Mouse (Mus musculus) layer of hippocampus, postnatal 14 days (tissue): ENCODE results near the gene Tcf7l2. TPM values are rescaled to one million over a fixed set of nuclear protein-coding genes. Genes with fewer than 3 reads are reported as not detected.

Experiments
- DNase-seq, 2 experiments: peaks; one replicate each; pipeline ENCODE4 v3.0.0; 2021 to 2022; ENCODE audit warnings: low spot score in 2 of 2, mixed read lengths in 1 of 2
- long read RNA-seq, 2 experiments: library from polyadenylated mRNA; stranded (forward); transcript quantifications; one replicate each; pipeline ENCODE4 v2.0.0; 2021
- total RNA-seq, 2 experiments: library from RNA; stranded (reverse); gene quantifications; 2 replicates each; pipeline ENCODE4 v1.2.3; 2021

Gene Tcf7l2
- 10 to 100 TPM; 21.5 to 43.3 TPM for total RNA-seq
- long read RNA-seq, experiment 1, partial matches to known transcripts: 5 of 12 reads
- long read RNA-seq, experiment 1, other reads (novel, unspliced or antisense): 7 of 12 reads
- long read RNA-seq, experiment 2, partial matches to known transcripts: 2 of 12 reads
- long read RNA-seq, experiment 2, other reads (novel, unspliced or antisense): 10 of 12 reads

- DNase-seq: peak; percentile 69 to 80
Measured at GRCm38 (mm10) chr19:55741439-55741928, at the start of gene Tcf7l2. Gene Tcf7l2, plus strand, starts transcription at chr19:55741820.

GRCm38 (mm10) chr19:55694651-55695050 is 47.0 kb upstream of the Tcf7l2 start:
- DNase-seq: no peak

DNA sequence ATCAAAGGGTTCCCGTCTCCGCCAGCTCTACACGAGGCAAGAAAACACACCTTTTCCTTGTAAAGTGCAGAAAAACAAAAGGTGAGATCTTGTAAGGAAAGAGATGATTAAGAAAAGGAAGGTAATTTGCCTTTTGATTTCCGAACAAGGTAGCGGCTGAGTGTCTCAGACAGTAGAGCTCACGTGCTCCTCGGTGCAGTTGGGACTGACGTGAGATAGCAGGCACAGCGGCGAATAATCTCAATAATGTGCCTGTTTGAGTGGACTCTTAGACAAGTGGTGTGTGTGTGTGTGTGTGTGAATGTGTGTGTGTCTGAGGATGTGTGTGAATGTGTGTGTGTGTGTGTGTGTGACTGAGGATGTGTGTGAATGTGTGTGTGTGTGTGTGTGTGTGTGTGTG is 46.2 kb upstream of the Tcf7l2 start:
- DNase-seq: no peak

- DNase-seq: no peak
Measured at GRCm38 (mm10) chr19:55698892-55699291, 42.7 kb upstream of the Tcf7l2 start.

DNA sequence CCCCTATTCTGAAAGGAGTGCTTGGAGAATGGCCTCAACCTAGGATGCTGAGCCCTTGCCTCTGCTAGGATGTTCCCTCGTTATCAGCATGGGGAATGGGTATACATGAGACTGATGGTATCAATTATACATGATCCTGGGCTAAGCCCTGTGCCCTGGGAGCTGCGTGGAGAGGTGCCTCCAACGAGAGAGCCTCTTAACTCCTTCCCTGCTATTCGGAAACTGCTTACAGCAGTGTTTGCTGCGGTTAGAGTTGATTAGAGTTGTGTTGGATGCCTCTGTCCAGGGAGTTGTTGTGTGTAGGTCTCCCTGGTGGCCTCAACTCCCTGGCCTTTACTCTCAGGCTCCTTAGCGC is 41.4 kb upstream of the Tcf7l2 start:
- no peak for DNase-seq

- DNase-seq: no peak
Measured at GRCm38 (mm10) chr19:55700569-55701282, 40.9 kb upstream of the Tcf7l2 start.

GRCm38 (mm10) chr19:55701283-55701633 is 40.4 kb upstream of the Tcf7l2 start:
- no peak for DNase-seq

DNA sequence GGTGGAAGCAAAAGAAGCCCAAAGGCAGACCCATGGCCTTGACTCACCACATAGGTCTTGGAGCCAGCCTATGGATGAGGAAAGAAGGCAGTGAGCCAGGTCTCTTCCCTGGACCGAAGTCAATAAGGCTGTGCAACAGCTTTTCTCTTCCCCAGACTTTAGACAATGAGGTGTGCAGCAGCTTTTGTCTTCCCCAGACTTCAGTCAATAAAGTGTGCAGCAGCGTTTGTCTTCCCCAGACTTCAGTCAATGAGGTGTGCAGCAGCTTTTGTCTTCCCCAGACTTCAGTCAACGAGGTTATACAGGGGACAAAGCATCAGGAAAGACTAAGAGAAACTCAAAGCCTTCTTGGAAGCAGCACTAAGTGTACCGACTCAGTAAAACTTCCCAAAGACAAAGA is 39.5 kb upstream of the Tcf7l2 start:
- DNase-seq: no peak

GRCm38 (mm10) chr19:55702716-55703115 is 38.9 kb upstream of the Tcf7l2 start:
- DNase-seq: no peak

DNA sequence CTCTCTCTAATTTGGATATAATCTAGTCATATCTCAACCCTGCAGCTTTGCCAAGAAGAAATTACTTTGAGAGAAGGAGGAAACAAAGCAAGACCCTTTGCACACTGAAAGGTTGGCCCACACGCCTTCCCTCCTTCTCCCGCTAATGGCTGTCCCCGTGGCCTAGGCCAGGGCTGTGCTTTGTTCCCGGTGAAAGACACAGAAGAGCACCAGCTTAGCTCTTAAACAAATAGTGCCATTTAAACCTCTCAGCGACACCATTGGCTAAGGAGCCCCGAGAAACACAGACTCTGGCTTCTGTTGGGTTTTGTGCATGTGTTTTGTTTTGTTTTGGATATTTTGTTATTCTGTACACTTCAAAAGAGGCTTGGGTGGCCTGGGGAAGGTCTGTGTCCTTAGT is 37.5 kb upstream of the Tcf7l2 start:
- no peak for DNase-seq

GRCm38 (mm10) chr19:55706300-55706699 is 35.3 kb upstream of the Tcf7l2 start:
- no peak for DNase-seq

GRCm38 (mm10) chr19:55706806-55707205 is 34.8 kb upstream of the Tcf7l2 start:
- no peak for DNase-seq

- no peak for DNase-seq
Measured at GRCm38 (mm10) chr19:55708031-55708554, 33.5 kb upstream of the Tcf7l2 start.

- no peak for DNase-seq
Measured at GRCm38 (mm10) chr19:55710841-55711240, 30.8 kb upstream of the Tcf7l2 start.

DNA sequence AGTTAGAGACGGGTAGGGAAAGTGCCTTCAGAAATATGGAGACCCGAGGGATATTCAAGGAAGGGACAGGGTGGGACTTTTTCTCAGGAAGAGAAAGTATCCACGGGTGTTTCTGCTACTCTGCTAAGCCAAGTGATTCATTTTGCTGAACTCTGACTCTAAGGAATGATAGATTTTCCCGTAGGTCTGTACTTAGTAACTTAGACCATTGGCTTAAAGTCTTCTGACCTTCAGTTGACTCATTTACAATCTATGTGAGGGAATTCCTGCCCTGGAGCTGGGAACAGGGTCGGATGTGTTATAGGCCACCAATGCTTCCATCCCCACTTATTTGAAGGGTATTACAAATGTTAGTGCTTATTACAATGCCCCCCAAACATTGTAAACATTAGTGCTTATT is 29.9 kb upstream of the Tcf7l2 start:
- no peak for DNase-seq

DNA sequence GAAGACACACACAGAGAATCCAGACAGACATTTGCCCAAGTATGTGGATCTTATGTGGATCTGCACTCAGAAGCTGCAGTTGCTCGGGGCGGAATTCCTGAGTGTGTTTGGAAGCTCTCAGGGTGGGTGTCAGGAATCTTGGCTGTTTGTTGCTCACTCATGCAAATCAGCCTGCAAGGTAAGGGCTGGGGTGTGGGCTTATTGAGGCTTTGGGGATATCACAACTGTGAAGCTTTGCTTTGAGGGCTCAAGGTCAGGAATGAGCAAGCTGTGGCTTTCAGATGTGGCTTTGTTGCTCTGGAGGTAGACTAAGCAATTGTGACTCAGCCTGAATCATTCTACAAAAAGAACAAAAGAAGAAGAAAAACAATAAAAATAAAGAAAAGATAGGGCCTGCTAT is 28.9 kb upstream of the Tcf7l2 start:
- no peak for DNase-seq

- DNase-seq: no peak
Measured at GRCm38 (mm10) chr19:55714015-55714414, 27.6 kb upstream of the Tcf7l2 start.

GRCm38 (mm10) chr19:55714665-55715064 is 27.0 kb upstream of the Tcf7l2 start:
- DNase-seq: no peak

DNA sequence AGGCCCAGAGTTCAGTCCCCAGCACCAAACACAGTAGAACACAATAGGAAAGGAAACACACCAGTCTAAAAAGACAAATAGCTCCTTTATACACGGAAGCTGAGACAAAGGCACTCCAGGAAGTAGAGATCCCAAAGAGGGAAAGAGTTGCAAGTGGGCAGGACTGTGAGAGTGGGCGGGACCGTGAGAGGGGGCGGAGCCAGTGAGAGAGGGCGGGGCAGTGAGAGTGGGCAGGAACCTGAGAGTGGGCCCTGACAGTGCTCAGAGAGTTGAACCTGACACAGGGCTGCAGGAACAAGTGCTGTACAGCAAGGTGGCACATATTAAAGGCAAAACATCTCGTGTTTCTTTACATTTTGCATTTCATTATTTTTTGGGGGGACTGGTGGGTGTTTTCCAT is 22.5 kb upstream of the Tcf7l2 start:
- DNase-seq: no peak

DNA sequence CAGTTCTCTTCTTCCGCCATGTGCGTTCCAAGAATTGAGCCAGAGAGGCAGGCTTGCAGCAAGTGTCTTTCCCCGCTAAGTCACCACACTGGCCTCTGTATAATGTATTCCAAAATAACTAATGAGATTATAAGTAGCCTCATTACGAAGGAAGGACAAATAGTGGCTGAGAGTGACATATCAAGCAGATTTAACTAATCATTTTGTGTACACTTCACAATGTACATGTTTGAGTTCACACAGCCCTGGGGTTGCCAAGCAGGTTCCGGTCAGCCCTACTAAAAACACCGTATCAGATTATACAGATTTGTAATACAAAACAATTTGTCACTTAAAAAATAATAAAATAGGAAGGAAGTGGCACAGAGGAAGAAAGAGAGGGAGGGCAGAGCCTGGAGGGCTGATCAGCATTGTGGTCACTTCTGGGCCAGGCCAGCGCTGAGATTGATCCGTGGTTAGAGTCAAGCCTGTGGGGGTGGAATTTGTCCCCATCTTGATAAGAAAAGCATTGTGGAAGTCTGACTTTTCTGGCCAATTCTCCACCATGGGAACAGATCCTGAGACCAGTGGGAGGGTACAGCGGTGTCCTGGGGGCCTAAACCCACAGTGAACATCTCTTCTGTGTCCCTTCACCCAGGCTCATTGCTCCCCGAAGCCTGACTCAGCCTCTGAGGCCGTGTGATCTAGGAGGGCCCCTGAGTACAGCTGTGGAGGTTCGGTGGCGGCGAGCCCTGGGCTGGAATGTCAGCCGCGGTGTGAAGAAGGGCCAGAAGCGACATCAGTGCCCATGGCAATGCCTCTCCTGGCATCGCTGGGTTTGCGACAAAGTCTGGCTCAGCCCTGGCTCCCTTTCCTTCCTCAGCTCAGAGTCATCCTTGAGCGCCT is 21.9 kb upstream of the Tcf7l2 start:
- no peak for DNase-seq

GRCm38 (mm10) chr19:55720409-55721092 is 21.1 kb upstream of the Tcf7l2 start:
- DNase-seq: no peak
